Mouse (Mus musculus): ENCODE data around the gene Arpp19. TPM values are rescaled to one million over a fixed set of nuclear protein-coding genes. Genes with fewer than 3 reads are reported as not detected.

Arpp19 gene
- polyA plus RNA-seq, 2 experiments: 73.2 to 290 TPM

DNA sequence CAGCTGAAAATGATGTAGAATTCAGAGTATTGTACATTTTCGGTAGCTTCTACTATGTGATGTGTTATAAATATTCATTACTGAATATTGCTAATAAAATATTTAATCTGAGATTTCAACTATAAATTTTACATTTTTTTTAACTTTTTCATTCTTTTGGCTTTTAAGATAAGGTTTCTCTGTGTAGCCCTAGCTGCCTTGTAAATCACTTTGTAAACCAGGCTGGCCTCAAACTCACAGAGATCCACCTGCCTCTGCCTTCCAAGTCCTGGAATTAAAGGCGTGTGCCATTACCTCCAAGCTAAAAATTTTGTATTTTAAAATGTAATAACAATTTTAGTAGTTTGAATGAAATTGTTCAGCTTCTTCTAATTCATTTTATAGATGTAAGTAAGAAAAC is 20.8 kb upstream of the Arpp19 start:
- H3K36me3 ChIP-seq (ENCODE audit: control insufficient read depth, insufficient read depth, low read length): peaks cover 33% of the 10 kb centered on the region
- no peak overlapping the region for H3K4me2 ChIP-seq (replicated peaks; ENCODE audit: low read depth, low read length, severe bottlenecking)
- no peak overlapping the region for H3K27ac ChIP-seq (replicated peaks; ENCODE audit: low read depth, low read length)
- DNase-seq (ENCODE audit: low spot score): no peak
- no peak overlapping the region for H3K4me3 ChIP-seq (replicated peaks; ENCODE audit: low read length)
- TF ChIP-seq POLR2A (IDR thresholded peaks at IDR 0.05; ENCODE audit: borderline replicate concordance, extremely low read depth, insufficient read depth, insufficient read length): no peak
- H3K4me1 ChIP-seq (ENCODE audit: control insufficient read depth, insufficient read depth, low read length): no peaks in the 10 kb centered on the region
- 90% methylated on average over 2 of the region's 2 CpGs for WGBS
- H3K9me3 ChIP-seq (ENCODE audit: control insufficient read depth, low read length): no peaks in the 10 kb centered on the region
- no peaks in the 10 kb centered on the region for H3K27me3 ChIP-seq (ENCODE audit: control insufficient read depth, insufficient read depth, low read length)
- no peak overlapping the region for H3K9ac ChIP-seq (ENCODE audit: low read depth, low read length, severe bottlenecking)
- no peak for ATAC-seq (ENCODE audit: low FRiP score, low read depth)

DNA sequence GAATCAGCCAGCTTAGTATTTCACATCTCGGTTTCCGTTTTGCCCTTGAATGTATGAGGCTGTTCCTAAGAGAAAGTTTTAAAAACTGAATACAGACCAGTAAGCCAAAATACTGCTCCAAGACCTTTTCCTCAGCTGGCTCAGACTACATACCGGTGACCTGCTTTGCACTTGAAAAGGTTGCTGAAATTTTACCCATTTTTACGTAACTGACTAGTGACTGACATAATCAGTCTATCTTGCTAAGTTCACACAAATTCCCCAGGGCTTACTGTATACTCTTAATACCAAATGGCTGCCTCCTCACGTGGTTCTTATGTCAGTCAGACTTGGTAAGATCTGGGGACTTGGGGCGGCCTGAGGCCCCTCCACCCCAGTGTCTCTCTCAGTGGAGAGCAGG is 18.2 kb upstream of the Arpp19 start:
- Histone ChIP-seq H3K9ac (ENCODE audit: low read depth, low read length, severe bottlenecking) (no peak overlapping the region), H3K4me2 (replicated peaks; ENCODE audit: low read depth, low read length, severe bottlenecking) (no peak overlapping the region), H3K27me3 (ENCODE audit: control insufficient read depth, insufficient read depth, low read length) (no peaks in the 10 kb centered on the region), H3K36me3 (ENCODE audit: control insufficient read depth, insufficient read depth, low read length) (peaks cover 26% of the 10 kb centered on the region), H3K4me3 (replicated peaks; ENCODE audit: low read length) (no peak overlapping the region), H3K27ac (replicated peaks; ENCODE audit: low read depth, low read length) (no peak overlapping the region), H3K4me1 (ENCODE audit: control insufficient read depth, insufficient read depth, low read length) (no peaks in the 10 kb centered on the region), H3K9me3 (ENCODE audit: control insufficient read depth, low read length) (no peaks in the 10 kb centered on the region)
- DNase-seq (ENCODE audit: low spot score) (no peak), ATAC-seq (ENCODE audit: low FRiP score, low read depth) (no peak)
- WGBS: 86% methylated on average over 6 of the region's 6 CpGs
- no peak for TF ChIP-seq POLR2A (IDR thresholded peaks at IDR 0.05; ENCODE audit: borderline replicate concordance, extremely low read depth, insufficient read depth, insufficient read length)

DNA sequence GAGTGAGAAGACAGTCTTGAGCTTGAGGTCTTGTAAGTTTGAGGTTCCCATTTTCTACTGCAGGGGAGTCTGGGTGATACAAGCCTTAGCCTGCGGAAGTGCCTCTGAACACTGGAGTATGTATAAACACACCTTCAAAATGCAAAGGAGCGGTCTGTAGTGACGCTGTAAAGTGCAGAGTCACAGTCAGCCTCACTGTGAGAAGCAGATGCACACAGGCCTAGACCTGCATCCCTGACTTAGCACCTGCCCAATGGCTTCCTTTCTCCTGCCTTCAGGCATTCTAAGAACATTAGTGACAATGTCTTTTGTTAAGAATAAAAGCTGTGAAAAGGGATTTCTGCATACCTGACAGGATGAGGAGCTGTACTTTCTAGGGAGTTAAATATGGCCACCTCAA is 17.8 kb upstream of the Arpp19 start:
- TF ChIP-seq POLR2A (IDR thresholded peaks at IDR 0.05; ENCODE audit: borderline replicate concordance, extremely low read depth, insufficient read depth, insufficient read length): no peak
- ATAC-seq (ENCODE audit: low FRiP score, low read depth) (no peak), DNase-seq (ENCODE audit: low spot score) (no peak)
- H3K36me3 ChIP-seq (ENCODE audit: control insufficient read depth, insufficient read depth, low read length): peaks cover 25% of the 10 kb centered on the region
- H3K27me3 ChIP-seq (ENCODE audit: control insufficient read depth, insufficient read depth, low read length): no peaks in the 10 kb centered on the region
- 87% methylated on average over 3 of the region's 3 CpGs for WGBS
- H3K27ac ChIP-seq (replicated peaks; ENCODE audit: low read depth, low read length): no peak overlapping the region
- no peak overlapping the region for H3K4me2 ChIP-seq (replicated peaks; ENCODE audit: low read depth, low read length, severe bottlenecking)
- no peaks in the 10 kb centered on the region for H3K9me3 ChIP-seq (ENCODE audit: control insufficient read depth, low read length)
- H3K9ac ChIP-seq (ENCODE audit: low read depth, low read length, severe bottlenecking): no peak overlapping the region
- H3K4me1 ChIP-seq (ENCODE audit: control insufficient read depth, insufficient read depth, low read length): no peaks in the 10 kb centered on the region
- no peak overlapping the region for H3K4me3 ChIP-seq (replicated peaks; ENCODE audit: low read length)

DNA sequence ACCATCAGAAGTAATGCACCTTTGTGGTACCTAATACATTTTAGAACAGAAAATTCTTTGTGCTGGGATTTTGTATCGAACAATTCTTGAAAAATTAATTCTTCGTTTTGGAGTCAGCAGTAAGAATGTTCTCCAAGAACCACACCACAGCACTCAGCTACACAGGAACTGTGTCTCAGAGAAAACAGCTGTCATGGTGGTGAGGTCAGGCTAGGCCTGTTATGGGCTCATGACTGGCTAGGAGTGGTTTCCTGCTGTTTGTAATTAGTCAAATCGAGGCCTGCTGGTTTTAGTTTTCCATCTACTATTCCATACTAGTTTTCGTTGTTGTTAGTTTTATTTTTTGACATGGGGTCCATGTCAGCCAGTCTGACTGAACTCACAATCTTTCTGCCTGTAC is 16.9 kb upstream of the Arpp19 start:
- H3K4me1 ChIP-seq (ENCODE audit: control insufficient read depth, insufficient read depth, low read length): no peaks in the 10 kb centered on the region
- peaks cover 26% of the 10 kb centered on the region for H3K36me3 ChIP-seq (ENCODE audit: control insufficient read depth, insufficient read depth, low read length)
- H3K27me3 ChIP-seq (ENCODE audit: control insufficient read depth, insufficient read depth, low read length): no peaks in the 10 kb centered on the region
- H3K4me2 ChIP-seq (replicated peaks; ENCODE audit: low read depth, low read length, severe bottlenecking): no peak overlapping the region
- H3K9me3 ChIP-seq (ENCODE audit: control insufficient read depth, low read length): no peaks in the 10 kb centered on the region
- no peak overlapping the region for H3K27ac ChIP-seq (replicated peaks; ENCODE audit: low read depth, low read length)
- H3K9ac ChIP-seq (ENCODE audit: low read depth, low read length, severe bottlenecking): no peak overlapping the region
- H3K4me3 ChIP-seq (replicated peaks; ENCODE audit: low read length): no peak overlapping the region
- ATAC-seq (ENCODE audit: low FRiP score, low read depth) (no peak), DNase-seq (ENCODE audit: low spot score) (no peak)
- WGBS: 56% methylated on average over 4 of the region's 4 CpGs
- no peak for TF ChIP-seq POLR2A (IDR thresholded peaks at IDR 0.05; ENCODE audit: borderline replicate concordance, extremely low read depth, insufficient read depth, insufficient read length)

DNA sequence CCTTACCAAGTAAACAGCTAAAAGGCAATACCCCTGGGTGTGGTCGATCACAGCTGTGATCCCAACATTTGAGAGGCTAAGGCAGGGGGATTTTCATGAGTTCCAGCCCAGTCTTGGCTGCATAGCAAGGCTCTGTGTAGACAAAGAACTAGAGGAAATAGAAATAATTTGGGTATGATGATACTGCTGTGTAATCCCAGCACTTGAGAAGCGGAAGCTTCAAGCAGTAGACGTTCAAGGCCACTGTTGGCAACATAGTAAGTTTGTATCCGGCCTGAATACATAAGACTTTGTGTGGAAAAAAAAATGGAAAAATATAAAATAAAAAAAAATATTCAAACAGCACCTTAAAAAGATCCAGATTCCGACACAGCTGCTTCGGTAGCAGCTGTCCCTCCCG is 14.9 kb upstream of the Arpp19 start:
- Histone ChIP-seq H3K27me3 (ENCODE audit: control insufficient read depth, insufficient read depth, low read length) (no peaks in the 10 kb centered on the region), H3K9ac (ENCODE audit: low read depth, low read length, severe bottlenecking) (no peak overlapping the region), H3K9me3 (ENCODE audit: control insufficient read depth, low read length) (no peaks in the 10 kb centered on the region), H3K36me3 (ENCODE audit: control insufficient read depth, insufficient read depth, low read length) (peaks cover 22% of the 10 kb centered on the region), H3K27ac (replicated peaks; ENCODE audit: low read depth, low read length) (no peak overlapping the region), H3K4me3 (replicated peaks; ENCODE audit: low read length) (no peak overlapping the region), H3K4me1 (ENCODE audit: control insufficient read depth, insufficient read depth, low read length) (no peaks in the 10 kb centered on the region), H3K4me2 (replicated peaks; ENCODE audit: low read depth, low read length, severe bottlenecking) (no peak overlapping the region)
- 83% methylated on average over 7 of the region's 7 CpGs for WGBS
- ATAC-seq (ENCODE audit: low FRiP score, low read depth) (no peak), DNase-seq (ENCODE audit: low spot score) (peak; percentile 14)
- no peak for TF ChIP-seq POLR2A (IDR thresholded peaks at IDR 0.05; ENCODE audit: borderline replicate concordance, extremely low read depth, insufficient read depth, insufficient read length)

All from limb, embryonic 14.5 days (tissue).